Mouse (Mus musculus) gastrocnemius, adult 18-20 months (tissue): ENCODE measurements around the gene Capn8. TPM values are rescaled to one million over a fixed set of nuclear protein-coding genes. Genes with fewer than 3 reads are reported as not detected.

Source experiments
- DNase-seq: peaks from one replicate; pipeline ENCODE4 v3.0.0; 2021; ENCODE audit warnings: low spot score
- long read RNA-seq, 2 experiments: library from polyadenylated mRNA; stranded (forward); transcript quantifications; one replicate each; pipeline ENCODE4 v2.0.0; 2021
- total RNA-seq, 2 experiments: library from RNA; stranded (reverse); gene quantifications; 2 replicates each; pipeline ENCODE4 v1.2.3; 2021

Capn8 gene
- total RNA-seq = not detected
- long read RNA-seq, experiment 1 = 0 reads
- long read RNA-seq, experiment 2 = 0 reads

- DNase-seq = no peak
These were observed at the start of gene Capn8 for GRCm38 (mm10) chr1:182564408-182565120. Gene Capn8, plus strand, starts transcription at chr1:182565007.

- DNase-seq = peak; percentile 89
These were observed 47.8 kb upstream of the Capn8 start, which contains the start of gene Capn2 for GRCm38 (mm10) chr1:182516758-182517676. Gene Capn2, minus strand, starts transcription at chr1:182517608.

GRCm38 (mm10) chr1:182517677-182518011 lies 47.2 kb upstream of the Capn8 start:
- DNase-seq = no peak

GRCm38 (mm10) chr1:182518143-182518680 lies 46.6 kb upstream of the Capn8 start:
- no peak for DNase-seq

GRCm38 (mm10) chr1:182518811-182519210 lies 46.0 kb upstream of the Capn8 start:
- no peak for DNase-seq

- no peak for DNase-seq
These were observed 45.5 kb upstream of the Capn8 start for GRCm38 (mm10) chr1:182519341-182519740.

- peak; percentile 90 for DNase-seq
These were observed 44.5 kb upstream of the Capn8 start for GRCm38 (mm10) chr1:182520091-182520937.

- DNase-seq = no peak
These were observed 43.8 kb upstream of the Capn8 start for GRCm38 (mm10) chr1:182520938-182521500.

- no peak for DNase-seq
These were observed 41.8 kb upstream of the Capn8 start for GRCm38 (mm10) chr1:182522961-182523360.

- DNase-seq = no peak
These were observed 41.1 kb upstream of the Capn8 start for GRCm38 (mm10) chr1:182523692-182524091.

- DNase-seq = no peak
These were observed 39.2 kb upstream of the Capn8 start for GRCm38 (mm10) chr1:182525601-182526000.

- no peak for DNase-seq
These were observed 37.5 kb upstream of the Capn8 start for GRCm38 (mm10) chr1:182527261-182527766.

- DNase-seq = peak; percentile 36
These were observed 36.6 kb upstream of the Capn8 start for GRCm38 (mm10) chr1:182527921-182528858.

GRCm38 (mm10) chr1:182533583-182533982 lies 31.2 kb upstream of the Capn8 start:
- no peak for DNase-seq

GRCm38 (mm10) chr1:182535080-182535481 lies 29.7 kb upstream of the Capn8 start:
- no peak for DNase-seq

- peak; percentile 86 for DNase-seq
These were observed 25.5 kb upstream of the Capn8 start for GRCm38 (mm10) chr1:182539023-182539940.

- no peak for DNase-seq
These were observed 22.7 kb upstream of the Capn8 start for GRCm38 (mm10) chr1:182542110-182542509.

- DNase-seq = no peak
These were observed 21.7 kb upstream of the Capn8 start for GRCm38 (mm10) chr1:182543136-182543535.
